Mouse (Mus musculus) midbrain, embryonic 16.5 days (tissue): ENCODE results near the gene Uqcrc2. TPM values are rescaled to one million over a fixed set of nuclear protein-coding genes. Genes with fewer than 3 reads are reported as not detected.

Experiments
- ATAC-seq: fragments of 200-750 bp; cut with Nextera tagmentation; 2 replicates; pipeline ENCODE4 v1.8.0; 2017; ENCODE audit warnings: moderate TSS enrichment
- H3K27ac ChIP-seq: fragments of 300-500 bp; sonication (generic); 2 replicates; pipeline ENCODE4 v1.5.1; 2014; ENCODE audit warnings: mild to moderate bottlenecking, low read length, mixed read lengths
- H3K27me3 ChIP-seq: fragments of 300-500 bp; sonication (generic); 2 replicates; pipeline ENCODE4 v1.6.1; 2014; ENCODE audit warnings: low read depth, low read length, mixed read lengths; ENCODE audit not compliant: control insufficient read depth, insufficient read depth
- H3K36me3 ChIP-seq: fragments of 300-500 bp; sonication (generic); 2 replicates; pipeline ENCODE4 v1.6.1; 2014; ENCODE audit warnings: mild to moderate bottlenecking, low read length, moderate library complexity, mixed read lengths; ENCODE audit not compliant: control insufficient read depth, insufficient read depth
- H3K4me1 ChIP-seq: fragments of 300-500 bp; sonication (generic); 2 replicates; pipeline ENCODE4 v1.6.1; 2014; ENCODE audit warnings: mild to moderate bottlenecking, low read length, mixed read lengths; ENCODE audit not compliant: control insufficient read depth, insufficient read depth
- H3K4me2 ChIP-seq: fragments of 300-500 bp; sonication (generic); 2 replicates; pipeline ENCODE4 v1.6.1; 2014; ENCODE audit warnings: mild to moderate bottlenecking, low read length, mixed read lengths
- H3K4me3 ChIP-seq: fragments of 300-500 bp; sonication (generic); 2 replicates; pipeline ENCODE4 v1.5.1; 2014; ENCODE audit warnings: low read depth, mild to moderate bottlenecking, low read length, moderate library complexity, mixed read lengths
- H3K9ac ChIP-seq: fragments of 300-500 bp; sonication (generic); 2 replicates; pipeline ENCODE4 v1.6.1; 2014; ENCODE audit warnings: low read depth, low read length, mixed read lengths
- H3K9me3 ChIP-seq: fragments of 300-500 bp; sonication (generic); replicated peaks from 2 replicates; pipeline ENCODE4 v1.6.1; 2014; ENCODE audit warnings: mild to moderate bottlenecking, low read length, mixed read lengths; ENCODE audit not compliant: control insufficient read depth, poor library complexity, severe bottlenecking
- WGBS: fragments of 180-500 bp; shearing (Covaris S2); extraction: QIAGEN DNeasy Blood & Tissue Kit; methylation state at CpG from one replicate; pipeline ENCODE4 v1.1.7; 2014; 5-methylcytosine and 5-hydroxymethylcytosine counted together
- polyA plus RNA-seq: library from polyadenylated mRNA; unstranded; fragments of >200 nt; fragmentation: Nextera tagmentation; extraction: Ambion mirVana; gene quantifications from 2 replicates; pipeline ENCODE4 v1.2.1, GENCODE M21; 2015

Uqcrc2 gene
- polyA plus RNA-seq, 1 experiment from 2014 or later, result 235 TPM

DNA sequence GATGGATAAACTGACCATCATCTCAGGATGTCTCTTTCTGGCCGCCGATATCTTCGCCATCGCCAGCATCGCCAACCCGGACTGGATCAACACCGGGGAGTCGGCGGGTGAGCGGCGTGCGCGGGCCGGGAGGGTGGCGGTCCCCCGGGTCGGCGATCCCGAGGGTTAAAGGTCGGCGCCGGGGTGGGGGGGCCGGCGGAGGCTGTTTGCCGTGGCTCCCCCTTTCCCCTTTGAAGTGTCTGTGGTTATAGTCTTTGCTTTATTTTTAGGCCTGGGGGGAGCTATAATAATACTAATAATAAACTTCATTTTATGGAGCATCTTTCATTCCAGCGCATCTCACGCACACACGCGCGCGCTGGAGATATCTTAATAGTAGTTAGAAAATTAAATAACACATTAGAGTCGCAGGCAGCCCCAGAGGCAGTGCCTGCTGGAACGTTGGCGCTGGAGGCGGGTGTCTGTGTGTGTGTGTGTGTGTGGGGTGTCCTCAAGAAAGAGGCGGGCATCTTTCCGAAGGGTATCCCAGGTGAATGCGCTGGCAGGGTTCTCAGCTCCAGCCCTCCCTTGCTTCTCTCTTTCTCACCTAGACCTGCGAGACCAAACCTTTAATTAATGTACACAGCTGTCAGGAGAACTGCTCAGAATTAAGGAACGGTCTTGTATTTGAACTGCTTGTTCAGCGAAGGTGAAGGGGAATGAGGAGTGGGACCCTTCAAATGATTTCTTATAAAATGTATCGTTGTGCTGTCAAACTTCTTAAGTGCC, 43.0 kb downstream of the Uqcrc2 start:
- H3K36me3 ChIP-seq, result no peaks in the 10 kb centered on the region
- peak overlapping the region; percentile 84 for H3K9ac ChIP-seq
- no peaks in the 10 kb centered on the region for H3K27me3 ChIP-seq
- peaks cover 36% of the 10 kb centered on the region for H3K4me1 ChIP-seq
- peak overlapping the region; percentile 72 for H3K4me2 ChIP-seq
- H3K9me3 ChIP-seq, result no peaks in the 10 kb centered on the region
- WGBS, result 1% methylated on average over 42 of the region's 42 CpGs
- ATAC-seq, result peak; percentile 77
- H3K4me3 ChIP-seq, result peak overlapping the region; percentile 82
- peak overlapping the region; percentile 73 for H3K27ac ChIP-seq

DNA sequence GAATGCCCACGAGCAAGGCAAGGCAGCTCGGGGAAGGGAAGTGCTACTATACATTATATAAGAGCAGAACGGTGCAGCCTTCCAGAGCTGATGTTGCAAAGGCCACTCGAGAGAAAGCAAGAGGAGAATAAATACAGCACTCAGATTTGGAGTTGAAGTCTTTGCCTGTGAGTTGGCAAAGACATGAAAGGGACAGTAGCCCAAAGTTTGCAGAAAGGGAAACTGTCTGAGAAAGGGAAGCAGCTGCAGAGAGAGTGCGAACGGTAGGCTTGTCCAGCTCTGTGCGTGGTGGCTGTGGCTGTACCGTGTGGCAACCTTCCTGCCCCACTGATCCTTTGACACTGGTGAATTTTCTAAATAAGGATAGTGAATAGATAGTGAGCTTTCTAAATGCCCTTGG, 44.0 kb downstream of the Uqcrc2 start:
- Histone ChIP-seq H3K9me3 (no peaks in the 10 kb centered on the region), H3K4me3 (peak overlapping the region; percentile 82), H3K36me3 (no peaks in the 10 kb centered on the region), H3K9ac (peak overlapping the region; percentile 5), H3K4me1 (peaks cover 36% of the 10 kb centered on the region), H3K4me2 (peak overlapping the region; percentile 72), H3K27me3 (no peaks in the 10 kb centered on the region), H3K27ac (no peak overlapping the region)
- WGBS, result 61% methylated on average over 8 of the region's 8 CpGs
- no peak for ATAC-seq

DNA sequence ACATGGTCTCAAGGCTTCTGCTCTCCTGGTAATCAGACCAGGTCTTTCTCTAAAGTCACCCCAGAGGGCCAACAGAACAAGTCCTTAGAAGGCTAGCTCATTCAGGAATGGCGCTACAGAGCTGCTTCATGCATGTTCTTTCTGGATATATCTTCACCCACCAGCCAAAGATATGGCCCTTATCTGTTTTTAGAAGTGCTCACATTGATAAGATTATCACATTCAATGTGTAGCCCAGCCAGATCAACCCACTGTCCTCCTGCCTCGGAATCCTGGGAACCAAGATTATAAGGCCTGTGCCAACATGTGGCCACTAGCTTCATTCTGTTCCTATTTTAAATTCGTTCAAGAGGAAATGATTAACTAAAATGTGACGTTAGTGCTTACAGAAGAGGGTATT, 47.0 kb downstream of the Uqcrc2 start:
- Histone ChIP-seq H3K27me3 (no peaks in the 10 kb centered on the region), H3K4me2 (no peak overlapping the region), H3K36me3 (no peaks in the 10 kb centered on the region), H3K9ac (no peak overlapping the region), H3K4me3 (no peak overlapping the region), H3K9me3 (no peaks in the 10 kb centered on the region), H3K27ac (no peak overlapping the region), H3K4me1 (peaks cover 28% of the 10 kb centered on the region)
- 83% methylated on average over 4 of the region's 4 CpGs for WGBS
- ATAC-seq, result no peak

DNA sequence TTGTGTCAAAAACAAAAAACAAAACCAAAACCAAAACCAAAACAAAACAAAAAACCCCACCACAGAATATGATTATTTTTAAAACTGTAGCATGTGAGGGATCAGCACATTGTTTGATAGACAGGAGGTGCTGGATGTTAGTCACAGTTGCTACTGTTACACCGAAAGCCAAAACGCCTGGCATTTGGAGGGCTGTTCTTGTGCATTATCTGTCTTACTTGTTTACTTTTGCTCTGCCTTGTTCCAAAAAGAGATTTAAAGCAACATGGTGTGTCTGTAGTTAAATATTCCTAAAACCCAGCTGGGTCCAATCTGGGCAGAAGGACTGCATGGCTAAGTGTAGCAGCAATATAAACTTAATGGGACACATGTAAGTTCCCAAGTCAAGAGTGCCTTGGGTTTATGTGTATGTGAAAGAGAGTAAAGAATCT, 49.8 kb downstream of the Uqcrc2 start:
- Histone ChIP-seq H3K36me3 (no peaks in the 10 kb centered on the region), H3K4me2 (no peak overlapping the region), H3K4me3 (no peak overlapping the region), H3K27me3 (no peaks in the 10 kb centered on the region), H3K4me1 (peaks cover 13% of the 10 kb centered on the region), H3K9me3 (no peaks in the 10 kb centered on the region), H3K27ac (no peak overlapping the region), H3K9ac (no peak overlapping the region)
- no peak for ATAC-seq
- WGBS, result 87% methylated on average over 2 of the region's 2 CpGs

DNA sequence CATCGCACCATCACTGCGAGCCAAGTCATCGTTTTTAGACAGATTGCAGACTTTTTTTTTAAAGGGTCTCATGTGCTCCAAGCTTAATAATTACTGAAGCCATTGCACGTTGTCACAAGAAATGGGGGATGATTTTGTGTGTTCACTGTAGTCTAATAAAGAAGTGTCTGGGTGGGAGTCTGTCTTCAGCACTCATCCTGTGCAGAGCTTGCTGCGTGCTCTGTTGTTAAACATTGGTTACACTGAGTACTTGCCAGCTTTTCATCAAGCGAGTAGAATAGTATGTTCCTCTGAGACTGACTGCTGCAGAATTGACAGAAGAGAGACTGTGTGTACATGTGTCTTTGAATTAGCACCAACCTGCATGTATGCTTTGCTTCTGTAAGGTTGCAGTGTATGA, 50.3 kb downstream of the Uqcrc2 start:
- H3K4me3 ChIP-seq, result no peak overlapping the region
- no peaks in the 10 kb centered on the region for H3K36me3 ChIP-seq
- H3K27me3 ChIP-seq, result no peaks in the 10 kb centered on the region
- WGBS, result 86% methylated on average over 6 of the region's 6 CpGs
- H3K9me3 ChIP-seq, result no peaks in the 10 kb centered on the region
- H3K4me2 ChIP-seq, result no peak overlapping the region
- peaks cover 8% of the 10 kb centered on the region for H3K4me1 ChIP-seq
- H3K27ac ChIP-seq, result no peak overlapping the region
- no peak overlapping the region for H3K9ac ChIP-seq
- ATAC-seq, result no peak

DNA sequence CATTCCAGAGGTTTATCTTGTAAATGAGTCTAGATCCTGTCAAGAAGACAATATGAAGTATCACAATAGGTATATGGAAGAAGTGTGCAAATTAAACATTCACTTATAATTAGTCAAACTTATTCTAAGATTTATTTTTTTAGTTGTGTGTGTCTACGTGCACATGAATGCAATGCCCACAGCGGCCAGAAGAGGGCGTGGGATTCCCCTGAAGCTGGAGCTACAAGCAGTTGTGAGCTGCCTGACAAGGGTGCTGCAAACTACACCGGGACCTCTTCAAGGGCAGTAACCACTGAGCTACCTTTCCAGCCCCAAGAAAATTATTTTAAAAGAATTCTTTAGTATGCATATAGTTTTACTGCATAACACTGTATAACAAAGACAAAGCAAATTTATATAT, 55.7 kb downstream of the Uqcrc2 start:
- ATAC-seq, result no peak
- Histone ChIP-seq H3K4me2 (no peak overlapping the region), H3K27me3 (no peaks in the 10 kb centered on the region), H3K4me3 (no peak overlapping the region), H3K27ac (no peak overlapping the region), H3K36me3 (no peaks in the 10 kb centered on the region), H3K4me1 (no peaks in the 10 kb centered on the region), H3K9ac (no peak overlapping the region), H3K9me3 (no peaks in the 10 kb centered on the region)
- 79% methylated on average over 4 of the region's 4 CpGs for WGBS

DNA sequence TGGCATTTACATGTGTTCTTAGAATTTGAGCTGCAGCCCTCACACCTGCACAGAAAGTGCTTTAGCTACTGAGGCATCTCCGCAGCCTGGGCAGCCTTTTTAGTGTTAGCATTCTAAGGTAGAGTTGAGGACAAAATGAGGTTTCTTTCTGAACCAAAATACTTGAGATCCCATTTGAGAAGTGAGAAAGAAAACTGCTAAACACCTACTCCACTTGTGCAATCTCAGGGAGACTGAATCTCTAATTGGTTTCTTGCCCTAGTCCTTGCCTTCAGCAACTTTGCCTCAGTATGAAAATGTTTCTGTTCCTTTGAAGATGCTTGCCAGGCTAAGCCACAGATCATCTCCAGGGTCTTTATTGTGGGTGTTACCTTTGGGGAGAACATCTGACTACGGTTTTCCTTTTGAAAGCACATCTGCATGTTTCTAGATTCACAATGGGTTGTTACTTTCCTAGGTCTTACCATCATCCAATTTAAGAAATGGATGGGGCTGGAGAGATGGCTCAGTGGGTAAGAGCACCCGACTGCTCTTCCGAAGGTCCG, 58.9 kb downstream of the Uqcrc2 start:
- no peak overlapping the region for H3K4me2 ChIP-seq
- H3K4me1 ChIP-seq, result no peaks in the 10 kb centered on the region
- H3K9ac ChIP-seq, result no peak overlapping the region
- H3K27me3 ChIP-seq, result no peaks in the 10 kb centered on the region
- WGBS, result 94% methylated on average over 5 of the region's 5 CpGs
- no peak overlapping the region for H3K27ac ChIP-seq
- no peaks in the 10 kb centered on the region for H3K36me3 ChIP-seq
- ATAC-seq, result no peak
- H3K4me3 ChIP-seq, result no peak overlapping the region
- no peaks in the 10 kb centered on the region for H3K9me3 ChIP-seq

DNA sequence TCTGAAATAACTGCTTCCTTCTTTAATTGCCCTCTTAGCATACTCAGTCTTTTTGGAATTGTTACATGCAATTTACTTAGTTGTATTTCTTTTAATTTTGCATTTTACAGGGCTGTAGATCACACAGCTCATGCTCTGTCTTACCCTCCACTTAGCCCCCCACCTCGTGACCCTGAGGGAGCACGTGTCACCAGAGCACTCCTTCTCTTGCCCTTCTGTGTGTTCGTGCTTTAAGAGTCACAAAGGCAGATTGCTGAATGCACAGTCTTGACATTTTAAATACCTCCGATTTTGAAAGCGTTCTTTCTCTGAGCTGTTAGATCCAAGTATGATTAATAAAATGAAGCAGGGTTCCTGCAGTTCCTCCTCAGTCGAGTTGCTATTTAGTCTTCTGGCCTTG, 60.2 kb downstream of the Uqcrc2 start:
- Histone ChIP-seq H3K4me3 (no peak overlapping the region), H3K36me3 (no peaks in the 10 kb centered on the region), H3K27ac (no peak overlapping the region), H3K4me2 (no peak overlapping the region), H3K27me3 (no peaks in the 10 kb centered on the region), H3K9me3 (no peaks in the 10 kb centered on the region), H3K9ac (no peak overlapping the region), H3K4me1 (no peaks in the 10 kb centered on the region)
- 21% methylated on average over 6 of the region's 6 CpGs for WGBS
- ATAC-seq, result no peak

DNA sequence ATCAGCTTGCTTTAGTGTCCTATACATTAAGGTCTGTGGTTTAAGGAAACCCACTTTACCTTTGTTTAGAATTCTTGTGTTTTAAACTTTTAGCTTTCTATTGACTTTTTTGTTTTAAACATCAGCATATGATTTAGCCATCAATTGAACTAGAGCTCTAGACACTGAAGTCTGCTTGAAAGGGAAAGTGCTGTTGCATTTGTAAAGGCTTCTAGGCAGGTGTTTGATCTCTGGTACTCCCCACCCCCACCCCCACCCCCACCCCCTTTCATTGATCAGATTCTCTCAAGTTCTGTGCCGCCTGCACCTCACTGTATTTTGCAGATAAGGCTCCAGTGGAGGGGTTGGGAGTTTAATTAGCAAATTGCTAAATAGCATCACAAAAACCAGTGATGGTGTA, 60.7 kb downstream of the Uqcrc2 start:
- ATAC-seq, result no peak
- Histone ChIP-seq H3K9ac (no peak overlapping the region), H3K4me1 (no peaks in the 10 kb centered on the region), H3K4me3 (no peak overlapping the region), H3K27me3 (no peaks in the 10 kb centered on the region), H3K27ac (no peak overlapping the region), H3K9me3 (no peaks in the 10 kb centered on the region), H3K36me3 (no peaks in the 10 kb centered on the region), H3K4me2 (no peak overlapping the region)
- WGBS, result 47% methylated on average over 1 of the region's 1 CpGs
